ENCODE assay signal across 16 mouse cellular contexts in the genomic region with DNA sequence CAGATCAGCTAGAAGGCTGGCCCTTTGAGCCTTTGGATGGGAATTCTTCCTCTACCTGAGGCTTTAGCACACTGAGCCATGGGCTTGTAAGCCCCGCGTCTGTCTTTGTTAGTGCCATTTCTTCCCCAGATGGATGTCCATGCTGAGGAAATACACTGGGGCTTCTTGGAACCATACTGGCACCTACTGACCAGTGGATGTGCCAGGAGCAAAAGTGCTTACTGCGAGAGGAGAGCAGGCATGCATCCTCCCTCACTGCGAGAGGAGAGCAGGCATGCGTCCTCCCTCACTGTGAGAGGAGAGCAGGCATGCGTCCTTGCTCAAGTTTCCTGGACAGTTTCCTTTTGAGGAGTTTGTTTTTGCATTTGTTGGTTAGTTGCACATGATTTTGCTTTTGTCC. TPM values are rescaled to one million over a fixed set of nuclear protein-coding genes. Genes with fewer than 3 reads are reported as not detected.
DNase-seq lines count a peak whose midpoint lies in the region; ATAC-seq and TF ChIP-seq lines count a peak whose summit lies in the region.
"Had no signal": no experiment of that assay in that cellular context is flagged by ENCODE, and none has a peak within 500 bp of the region (broad histone marks: within the 10 kb centered on the region; RNA-seq: fewer than 3 reads in every experiment).

No protein-coding gene starts in this region.

- no peak overlapping the region for H3K9ac ChIP-seq in heart, embryonic 13.5 days
- H3K9ac ChIP-seq in heart, postnatal 0 days (replicated peaks; ENCODE audit: low read depth, low read length): no peak overlapping the region; the same call in 1 of the 2 replicates

- peak overlapping the region; percentile 33 for H3K27ac ChIP-seq in heart, embryonic 13.5 days (replicated peaks)
- H3K27ac ChIP-seq in layer of hippocampus, adult 2 months: peak overlapping the region; percentile 33; the same call in 1 of the 2 replicates
- peak overlapping the region; percentile 19 for H3K27ac ChIP-seq in heart, postnatal 0 days (ENCODE audit: low read depth)
- H3K27ac ChIP-seq: midbrain, embryonic 10.5 days had no signal

- WGBS in heart, embryonic 13.5 days: 74% methylated on average over 6 of the region's 6 CpGs
- WGBS in heart, postnatal 0 days: 49% methylated on average over 6 of the region's 6 CpGs

- ATAC-seq in heart, embryonic 13.5 days (ENCODE audit: extremely low read depth, insufficient number of reproducible peaks, low FRiP score, low TSS enrichment): no peak
- no peak for ATAC-seq in heart, postnatal 0 days (ENCODE audit: insufficient read depth, low read depth)

- TF ChIP-seq EP300 in heart, postnatal 0 days (IDR thresholded peaks at IDR 0.05; ENCODE audit: low read depth): no peak

- H3K4me1 ChIP-seq in heart, embryonic 13.5 days: peaks cover 94% of the 10 kb centered on the region
- H3K4me1 ChIP-seq in heart, postnatal 0 days (ENCODE audit: control insufficient read depth, insufficient read depth): peaks cover 51% of the 10 kb centered on the region

- no peak overlapping the region for H3K4me3 ChIP-seq in heart, embryonic 13.5 days
- no peak overlapping the region for H3K4me3 ChIP-seq in layer of hippocampus, adult 2 months
- H3K4me3 ChIP-seq in heart, postnatal 0 days (ENCODE audit: low read depth, low read length): no peak overlapping the region
- H3K4me3 ChIP-seq: midbrain, embryonic 10.5 days had no signal

- no peaks in the 10 kb centered on the region for H3K36me3 ChIP-seq in heart, embryonic 13.5 days
- no peaks in the 10 kb centered on the region for H3K36me3 ChIP-seq in heart, postnatal 0 days (replicated peaks; ENCODE audit: control insufficient read depth, insufficient read depth, low read length)

- DNase-seq in cerebellum, postnatal 14 days: peak; percentile 29 to 62
- DNase-seq in cerebellum, adult 9-10 months: no peak
- no peak for DNase-seq in heart, postnatal 36 days
- no peak for DNase-seq in layer of hippocampus, adult 2 months (ENCODE audit: low spot score in 2 of 2)
- no peak for DNase-seq in layer of hippocampus, postnatal 36 days
- no peak for DNase-seq in heart, postnatal 0 days (ENCODE audit: low spot score)
- no peak for DNase-seq in thymus, adult 18-20 months
- DNase-seq: adrenal gland, postnatal 25 days; gastrocnemius, postnatal 25 days; kidney, adult 18-20 months; lung, postnatal 10 days; thymus, postnatal 14 days had no signal

- intact Hi-C loops in heart, postnatal 36 days (cut with DNase I): loop anchor here (2.0 kb wide), 1 partner anchor 112 kb away; no protein-coding TSS in a partner anchor

- TF ChIP-seq CTCF in layer of hippocampus, adult 2 months (conservative IDR thresholded peaks at IDR 0.05): no peak
- peak; percentile 44 for TF ChIP-seq CTCF in heart, postnatal 0 days (IDR thresholded peaks at IDR 0.05; ENCODE audit: low read depth)

- no peak overlapping the region for H3K4me2 ChIP-seq in heart, embryonic 13.5 days
- H3K4me2 ChIP-seq in heart, postnatal 0 days (ENCODE audit: low read depth, low read length): no peak overlapping the region
- H3K4me2 ChIP-seq: liver, embryonic 11.5 days had no signal

- H3K9me3 ChIP-seq in heart, embryonic 13.5 days: no peaks in the 10 kb centered on the region
- no peaks in the 10 kb centered on the region for H3K9me3 ChIP-seq in heart, postnatal 0 days (replicated peaks; ENCODE audit: control insufficient read depth, low read length)
- H3K9me3 ChIP-seq: midbrain, embryonic 10.5 days had no signal

- H3K27me3 ChIP-seq in heart, embryonic 13.5 days (replicated peaks): no peaks in the 10 kb centered on the region
- no peaks in the 10 kb centered on the region for H3K27me3 ChIP-seq in heart, postnatal 0 days (ENCODE audit: control insufficient read depth, insufficient read depth, low read length)
- H3K27me3 ChIP-seq: CH12.LX had no signal

RNA-seq across cellular contexts. Expression of a gene that starts 27.5 kb away (rescaled TPM):
- 11.9 and 12.1 TPM in 2 replicates for polyA plus RNA-seq in heart, embryonic 13.5 days (2015; fragmentation: Nextera tagmentation; extraction: Ambion mirVana)
- total RNA-seq in heart, postnatal 36 days (2021): 10 to 100 TPM; 16.7 to 17.8 TPM
- 10 to 100 TPM; 22.2 to 25.5 TPM for total RNA-seq in layer of hippocampus, adult 2 months (2021)
- total RNA-seq in layer of hippocampus, postnatal 36 days (2021): 10 to 100 TPM; 23.2 to 24.6 TPM
- total RNA-seq in heart, postnatal 0 days (2014; rRNA removed; ENCODE audit: low replicate concordance): 40.2 and 53.7 TPM in 2 replicates
- 5.5 and 6.0 TPM in 2 replicates for polyA plus RNA-seq in heart, postnatal 0 days (2015; fragmentation: Nextera tagmentation; extraction: Ambion mirVana)

Comparison
In these comparisons a context has a peak if more than half of its experiments do, and no peak if none do; other contexts are left out.
1. DNase-seq: peak in cerebellum, postnatal 14 days (2 of 2); none in cerebellum, adult 9-10 months (single experiment), heart, postnatal 36 days (0 of 2), layer of hippocampus, adult 2 months (0 of 2), layer of hippocampus, postnatal 36 days (0 of 2), heart, postnatal 0 days (single experiment) and thymus, adult 18-20 months (0 of 2).
2. Peak in every context shown above with its lines, with median percentiles within 50 percentile points of each other: H3K27ac ChIP-seq.